Mouse (Mus musculus): Measurements from ENCODE around the gene Slc16a11. TPM values are rescaled to one million over a fixed set of nuclear protein-coding genes. Genes with fewer than 3 reads are reported as not detected.
"Not testable (repeated sequence)": the region's sequence is repeated elsewhere in the genome, so short reads cannot be mapped to it uniquely, and the experiment has no call there.

Gene Slc16a11
- 0.51 and 0.55 TPM in 2 replicates for total RNA-seq (2012; rRNA removed)
- not detected in 2 replicates for total RNA-seq (2014; rRNA removed)
- 2.3 and 3.2 TPM in 2 replicates for polyA plus RNA-seq (2012; ENCODE audit: insufficient read length, low read depth)

GRCm38 (mm10) chr11:70212423-70212822, at the start of gene Slc16a11:
TSS of gene Slc16a11 (plus strand) at chr11:70212752.
- TF ChIP-seq KAT2A (IDR thresholded peaks at IDR 0.05; ENCODE audit: insufficient replicate concordance, low read length) (no peak), MYC (IDR thresholded peaks at IDR 0.05; ENCODE audit: low read depth, low read length) (no peak)
- Histone ChIP-seq H3K4me1 (ENCODE audit: control insufficient read depth in 1 of 2, insufficient read depth in 2 of 2) (no peaks in the 10 kb centered on the region), H3K4me3 (replicated peaks in 1 of 3; ENCODE audit: low read depth in 2 of 3, low read length in 2 of 3, poor library complexity in 1 of 3) (no peak within 1 kb of the TSS), H3K9me3 (replicated peaks; ENCODE audit: low read length) (no peaks in the 10 kb centered on the region), H3K27ac (ENCODE audit: insufficient read depth, low read depth) (no peak within 1 kb of the TSS), H3K4me2 (ENCODE audit: insufficient read depth, low read depth, poor library complexity, severe bottlenecking) (no peak within 1 kb of the TSS), H3K27me3 (replicated peaks) (no peaks in the 10 kb centered on the region), H3K79me2 (replicated peaks; ENCODE audit: control insufficient read depth, extremely low read depth, insufficient read depth, poor library complexity, severe bottlenecking) (no peaks in the 10 kb centered on the region), H3K9ac (ENCODE audit: insufficient read depth, low read depth) (no peak within 1 kb of the TSS), H3K36me3 (replicated peaks in 1 of 2; ENCODE audit: control insufficient read depth in 1 of 2, insufficient read depth in 1 of 2, low read length in 1 of 2) (peaks cover 5 to 29% of the 10 kb centered on the region in 2 experiments)
- in situ Hi-C loops (cut with MboI; ENCODE audit: low pct_ligation_motif_present, low pct_unique_long_range_greater_than_20kb, low sequenced_read_pairs) (no loop called here), dilution Hi-C loops (cut with MboI; ENCODE audit: extremely low pct_ligation_motif_present, extremely low pct_unique_long_range_greater_than_20kb, low sequenced_read_pairs) (no loop called here)
- DNase-seq (ENCODE audit: extremely low read depth): no peak

GRCm38 (mm10) chr11:70165972-70166921, 46.3 kb upstream of the Slc16a11 start:
- no peaks in the 10 kb centered on the region for H3K9me3 ChIP-seq (replicated peaks; ENCODE audit: low read length)
- in situ Hi-C loops (cut with MboI; ENCODE audit: low pct_ligation_motif_present, low pct_unique_long_range_greater_than_20kb, low sequenced_read_pairs): no loop called here
- no peaks in the 10 kb centered on the region for H3K79me2 ChIP-seq (replicated peaks; ENCODE audit: control insufficient read depth, extremely low read depth, insufficient read depth, poor library complexity, severe bottlenecking)
- no peak overlapping the region for H3K9ac ChIP-seq (ENCODE audit: insufficient read depth, low read depth)
- H3K36me3 ChIP-seq (replicated peaks in 1 of 2; ENCODE audit: control insufficient read depth in 1 of 2, insufficient read depth in 1 of 2, low read length in 1 of 2): no peaks in the 10 kb centered on the region
- dilution Hi-C loops (cut with MboI; ENCODE audit: extremely low pct_ligation_motif_present, extremely low pct_unique_long_range_greater_than_20kb, low sequenced_read_pairs): no loop called here
- H3K4me2 ChIP-seq (ENCODE audit: insufficient read depth, low read depth, poor library complexity, severe bottlenecking): no peak overlapping the region
- no peak for DNase-seq (ENCODE audit: extremely low read depth)
- no peak overlapping the region for H3K4me3 ChIP-seq (replicated peaks in 1 of 3; ENCODE audit: low read depth in 2 of 3, low read length in 2 of 3, poor library complexity in 1 of 3)
- H3K4me1 ChIP-seq (ENCODE audit: control insufficient read depth in 1 of 2, insufficient read depth in 2 of 2): 0 out of 4 replicates have a peak, but pooled peaks cover 0 to 2% of the 10 kb centered on the region in 2 experiments
- H3K27me3 ChIP-seq (replicated peaks): peaks cover 68% of the 10 kb centered on the region
- TF ChIP-seq PAX5 (IDR thresholded peaks at IDR 0.05; ENCODE audit: low read length): no peak
- H3K27ac ChIP-seq (ENCODE audit: insufficient read depth, low read depth): no peak overlapping the region

- H3K36me3 ChIP-seq (replicated peaks in 1 of 2; ENCODE audit: control insufficient read depth in 1 of 2, insufficient read depth in 1 of 2, low read length in 1 of 2): no peaks in the 10 kb centered on the region
- no peak for DNase-seq (ENCODE audit: extremely low read depth)
- TF ChIP-seq RAD21 (IDR thresholded peaks at IDR 0.05; ENCODE audit: low read depth, low read length): no peak
- no peak for TF ChIP-seq GABPA (IDR thresholded peaks at IDR 0.05; ENCODE audit: insufficient replicate concordance, low read depth, low read length)
- no peak for TF ChIP-seq ZMIZ1 (IDR thresholded peaks at IDR 0.05; ENCODE audit: low read depth, low read length)
- no peak for TF ChIP-seq RCOR1 (conservative IDR thresholded peaks at IDR 0.05; ENCODE audit: low read depth, low read length)
- TF ChIP-seq ZC3H11A (IDR thresholded peaks at IDR 0.05; ENCODE audit: low read depth, low read length): no peak
- TF ChIP-seq MAFK (IDR thresholded peaks at IDR 0.05; ENCODE audit: insufficient replicate concordance, low read length): no peak
- TF ChIP-seq TCF12 (IDR thresholded peaks at IDR 0.05; ENCODE audit: low read depth, low read length): no peak
- no peak overlapping the region for H3K4me2 ChIP-seq (ENCODE audit: insufficient read depth, low read depth, poor library complexity, severe bottlenecking)
- H3K9me3 ChIP-seq (replicated peaks; ENCODE audit: low read length): peaks cover 2% of the 10 kb centered on the region
- in situ Hi-C loops (cut with MboI; ENCODE audit: low pct_ligation_motif_present, low pct_unique_long_range_greater_than_20kb, low sequenced_read_pairs) (no loop called here), dilution Hi-C loops (cut with MboI; ENCODE audit: extremely low pct_ligation_motif_present, extremely low pct_unique_long_range_greater_than_20kb, low sequenced_read_pairs) (no loop called here)
- 0 out of 4 replicates have a peak, but pooled peaks cover 0 to 2% of the 10 kb centered on the region in 2 experiments for H3K4me1 ChIP-seq (ENCODE audit: control insufficient read depth in 1 of 2, insufficient read depth in 2 of 2)
- H3K9ac ChIP-seq (ENCODE audit: insufficient read depth, low read depth): no peak overlapping the region
- no peak overlapping the region for H3K27ac ChIP-seq (ENCODE audit: insufficient read depth, low read depth)
- no peak overlapping the region for H3K4me3 ChIP-seq (replicated peaks in 1 of 3; ENCODE audit: low read depth in 2 of 3, low read length in 2 of 3, poor library complexity in 1 of 3)
- no peaks in the 10 kb centered on the region for H3K79me2 ChIP-seq (replicated peaks; ENCODE audit: control insufficient read depth, extremely low read depth, insufficient read depth, poor library complexity, severe bottlenecking)
- H3K27me3 ChIP-seq (replicated peaks): peaks cover 62% of the 10 kb centered on the region
These were observed 44.4 kb upstream of the Slc16a11 start for GRCm38 (mm10) chr11:70168136-70168535.

GRCm38 (mm10) chr11:70169471-70169870, 43.1 kb upstream of the Slc16a11 start:
- H3K4me2 ChIP-seq (ENCODE audit: insufficient read depth, low read depth, poor library complexity, severe bottlenecking); dilution Hi-C loops (cut with MboI; ENCODE audit: extremely low pct_ligation_motif_present, extremely low pct_unique_long_range_greater_than_20kb, low sequenced_read_pairs); H3K4me3 ChIP-seq (replicated peaks in 1 of 3; ENCODE audit: low read depth in 2 of 3, low read length in 2 of 3, poor library complexity in 1 of 3); H3K36me3 ChIP-seq (replicated peaks in 1 of 2; ENCODE audit: control insufficient read depth in 1 of 2, insufficient read depth in 1 of 2, low read length in 1 of 2); in situ Hi-C loops (cut with MboI; ENCODE audit: low pct_ligation_motif_present, low pct_unique_long_range_greater_than_20kb, low sequenced_read_pairs); H3K9ac ChIP-seq (ENCODE audit: insufficient read depth, low read depth); H3K79me2 ChIP-seq (replicated peaks; ENCODE audit: control insufficient read depth, extremely low read depth, insufficient read depth, poor library complexity, severe bottlenecking); DNase-seq (ENCODE audit: extremely low read depth); H3K4me1 ChIP-seq (ENCODE audit: control insufficient read depth in 1 of 2, insufficient read depth in 2 of 2); H3K9me3 ChIP-seq (replicated peaks; ENCODE audit: low read length); H3K27ac ChIP-seq (ENCODE audit: insufficient read depth, low read depth): not testable (repeated sequence)
- peaks cover 50% of the 10 kb centered on the region for H3K27me3 ChIP-seq (replicated peaks)

All from CH12.LX (cell line).